Mouse (Mus musculus) heart, adult 2 months (tissue): ENCODE measurements around the gene Adamts20.

ENCODE experiments used
- CTCF ChIP-seq: fragments of 200-600 bp; IDR thresholded peaks from 2 replicates; pipeline ENCODE4 v1.8.1; 2022; ENCODE audit warnings: antibody characterized with exemption, mild to moderate bottlenecking, moderate library complexity
- POLR2A ChIP-seq: fragments of 200-500 bp; IDR thresholded peaks from 2 replicates; pipeline ENCODE4 v1.6.1; 2011; ENCODE audit warnings: mild to moderate bottlenecking, low read depth, low read length, control low read depth; ENCODE audit not compliant: insufficient read depth

DNA sequence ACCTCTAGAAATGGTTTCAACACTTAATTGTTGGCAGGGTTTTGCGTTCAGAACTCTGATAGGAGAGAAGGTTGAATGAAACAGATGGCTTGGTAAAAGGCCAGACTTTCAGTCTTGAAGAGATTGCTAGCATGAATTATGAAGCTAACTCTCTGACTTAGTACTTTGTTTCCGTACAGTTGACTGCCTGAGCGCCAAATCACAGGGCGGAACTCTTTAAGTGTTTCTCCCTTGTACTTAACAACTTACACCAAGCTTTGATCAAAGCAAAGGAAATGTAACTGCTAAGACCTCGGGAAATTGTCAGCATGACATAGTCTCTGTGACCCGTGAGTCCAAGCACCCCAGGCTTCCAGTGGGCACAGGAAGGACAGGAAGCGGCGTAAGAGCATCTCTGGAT lies 244.5 kb downstream of the Adamts20 start:
- TF ChIP-seq POLR2A (no peak), CTCF (no peak)
